Mouse (Mus musculus) cortical plate, adult 2 months (tissue): ENCODE measurements around the gene Stat5b.

Experiments used
- CTCF ChIP-seq: fragments of 200-500 bp; IDR thresholded peaks from 2 replicates; pipeline ENCODE4 v1.5.1; 2011; ENCODE audit warnings: mild to moderate bottlenecking, control low read depth, low read length; ENCODE audit not compliant: insufficient read depth; ENCODE audit errors: extremely low read depth
- POLR2A ChIP-seq: fragments of 200-500 bp; IDR thresholded peaks from 2 replicates; pipeline ENCODE4 v1.6.1; 2011; ENCODE audit warnings: mild to moderate bottlenecking, low read length, control low read depth; ENCODE audit not compliant: insufficient read depth; ENCODE audit errors: extremely low read depth

DNA sequence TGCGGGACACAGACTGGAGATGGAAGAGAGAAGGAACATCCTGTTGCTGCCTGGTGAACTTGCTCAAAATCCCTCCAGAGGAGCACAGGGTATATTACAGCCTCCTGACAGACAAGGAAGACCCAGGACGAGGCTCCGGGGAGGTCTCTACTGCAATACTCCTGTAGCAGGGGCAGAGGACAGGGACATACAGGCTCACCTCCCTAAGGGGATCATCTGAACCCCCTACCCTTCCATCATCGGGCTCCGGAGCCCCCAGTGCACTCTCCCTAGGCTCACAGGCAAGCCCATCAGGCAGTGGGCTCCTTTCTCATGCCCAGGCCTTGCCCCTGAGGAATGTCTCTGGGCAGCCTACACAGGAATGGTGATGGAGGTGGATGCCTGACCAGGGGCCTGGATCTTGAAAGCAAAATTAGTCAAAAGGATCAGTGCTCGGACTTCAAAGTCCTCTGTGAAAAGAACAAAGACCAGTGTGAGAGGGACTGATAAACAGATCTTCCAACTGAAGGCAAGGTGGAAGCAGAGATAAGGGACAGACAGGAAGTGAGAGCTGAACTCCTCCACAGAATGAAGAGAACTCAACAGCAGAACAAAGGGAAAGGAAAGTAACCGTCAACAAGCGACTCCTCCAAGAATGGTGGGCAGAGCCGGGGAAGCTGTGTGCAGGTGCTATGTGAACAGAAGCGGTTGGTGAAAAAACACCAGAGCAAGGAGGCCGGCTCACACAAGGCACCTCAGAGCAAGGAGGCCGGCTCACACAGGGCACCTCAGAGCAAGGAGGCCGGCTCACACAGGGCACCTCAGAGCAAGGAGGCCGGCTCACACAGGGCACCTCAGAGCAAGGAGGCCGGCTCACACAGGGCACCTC, 41.0 kb upstream of the Stat5b start:
- TF ChIP-seq CTCF (no peak), POLR2A (no peak)
